Mouse (Mus musculus) right cerebral cortex, postnatal 14 days (tissue): ENCODE measurements at regions not wholly inside any gene's neighbourhood (a gene's known extent, or its start where the extent isn't known, plus 50 kb on each side); places are given as distances from the start of the nearest gene placed in this dataset.
"Not testable (repeated sequence)": the region's sequence is repeated elsewhere in the genome, so short reads cannot be mapped to it uniquely, and the experiment has no call there.

Experiments
- DNase-seq: peaks from one replicate; pipeline ENCODE4 v3.0.0; 2022

DNA sequence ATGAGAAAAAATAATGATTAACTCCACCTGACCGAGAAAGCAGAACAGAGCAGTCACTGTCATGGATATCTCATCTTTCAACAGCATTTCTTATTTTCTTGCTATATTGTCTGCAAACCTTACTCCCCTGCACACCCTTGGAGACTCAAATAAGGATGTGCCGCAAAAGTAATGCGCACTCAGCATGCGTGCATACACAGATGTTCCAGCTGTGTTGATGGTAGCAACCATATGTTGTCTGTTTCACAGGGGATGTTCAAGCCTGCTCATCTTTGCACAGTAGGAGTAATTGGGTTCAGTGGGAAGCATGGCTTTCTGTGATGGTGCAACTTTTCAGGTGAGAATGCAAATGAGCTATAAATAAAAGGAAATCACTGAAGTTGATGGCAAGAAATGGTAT is 1182.9 kb upstream of the Manea start:
- DNase-seq = no peak

DNA sequence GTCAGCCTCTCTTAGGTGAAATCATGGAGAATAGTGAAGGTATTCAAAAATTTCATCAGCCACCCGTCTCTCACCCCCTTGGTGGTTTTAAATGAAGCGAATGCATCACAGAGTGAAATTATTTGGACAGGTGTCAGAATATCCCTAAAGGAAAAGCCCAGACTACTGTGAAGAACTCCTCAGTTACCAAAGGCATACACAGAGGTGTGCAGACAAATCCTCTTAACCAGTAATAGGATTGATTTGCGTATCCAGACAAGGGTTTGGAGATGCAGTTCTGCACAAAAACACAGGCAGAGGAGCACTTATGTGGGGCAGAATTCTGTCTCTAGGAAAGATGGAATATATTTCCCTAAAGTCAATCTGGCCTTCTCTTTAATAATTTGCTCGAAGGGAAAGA is 1173.6 kb upstream of the Manea start:
- no peak for DNase-seq

DNA sequence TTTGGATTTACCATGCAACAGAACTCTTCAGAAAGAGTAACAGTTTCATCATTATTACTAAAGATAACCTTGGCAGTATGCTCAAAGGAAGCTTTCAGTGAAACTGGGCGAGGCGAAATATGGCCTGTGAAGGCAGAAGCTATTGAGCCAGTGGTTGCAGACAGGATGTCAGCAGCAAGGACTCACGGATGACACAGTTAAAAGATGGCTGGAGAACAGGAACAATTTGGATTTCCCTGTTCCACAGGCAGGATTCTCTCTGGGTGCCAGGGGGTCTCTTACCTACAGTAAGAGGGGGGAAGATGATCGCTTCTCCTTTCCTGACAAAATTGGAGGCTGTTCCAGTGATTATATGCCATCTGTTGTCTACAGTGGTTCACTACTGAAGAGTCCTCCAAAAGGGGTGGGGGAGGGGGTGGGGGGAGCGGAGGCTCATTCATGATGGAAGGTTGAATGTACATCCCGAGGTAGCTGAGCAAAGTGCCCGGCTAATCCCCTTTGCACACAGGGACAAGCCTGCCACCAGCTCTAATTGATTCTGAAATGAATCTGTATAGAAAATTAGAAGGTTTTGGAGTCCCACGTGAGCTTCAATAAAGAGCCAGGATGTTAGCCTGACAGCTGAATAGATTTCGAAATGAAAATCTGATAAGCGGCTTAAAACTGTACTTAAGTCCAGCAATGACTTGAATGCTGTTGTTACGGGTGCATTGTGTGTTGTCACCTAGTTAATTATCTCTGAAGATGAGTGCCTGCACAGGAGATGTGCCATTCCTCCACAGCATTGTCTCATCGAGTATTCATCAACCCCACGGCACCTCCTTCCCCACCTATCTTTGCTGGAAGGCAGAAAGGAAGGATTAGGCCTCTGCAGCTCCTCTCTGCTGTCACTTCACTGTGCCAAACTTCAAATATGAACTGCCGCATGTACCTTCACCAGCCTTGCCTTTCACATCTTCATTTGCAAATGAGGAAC is 1158.4 kb upstream of the Manea start:
- no peak for DNase-seq

DNA sequence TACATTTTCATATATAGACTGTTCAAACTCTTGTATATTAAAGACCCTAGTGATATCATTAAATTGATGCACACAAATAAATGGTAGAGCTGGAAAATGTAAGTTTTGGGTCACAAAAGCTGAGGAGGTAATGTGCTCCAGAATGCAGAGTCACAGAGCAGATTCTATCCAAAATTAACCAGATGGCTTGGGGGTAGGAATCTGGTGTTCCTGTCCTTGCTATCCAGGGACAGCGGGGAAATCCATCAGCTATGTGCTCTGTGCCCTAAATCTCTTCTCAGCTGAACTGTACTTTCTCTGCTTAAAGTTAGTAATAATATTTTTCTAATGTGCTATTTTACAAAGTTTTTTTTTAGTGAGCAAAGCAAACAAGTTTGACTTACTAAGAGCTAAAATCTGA is 1151.2 kb upstream of the Manea start:
- no peak for DNase-seq

DNA sequence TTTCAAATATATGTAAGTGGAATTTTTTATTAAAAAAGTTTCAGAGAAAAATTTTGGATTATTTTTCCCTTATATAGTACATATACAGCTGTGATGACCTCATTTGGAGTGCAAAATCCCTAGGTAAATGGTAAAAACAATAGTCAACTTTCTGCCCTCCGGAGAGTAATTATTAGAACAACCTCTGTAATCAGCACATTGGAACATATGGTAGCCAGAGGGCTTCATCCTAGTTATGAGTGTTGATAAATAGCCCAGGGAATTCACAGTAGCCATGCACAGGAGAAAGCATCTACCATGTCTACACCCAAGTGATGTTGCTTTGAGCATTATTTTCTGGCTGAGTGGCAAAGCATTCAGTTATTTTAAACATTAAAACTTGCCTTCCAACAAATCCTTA is 1150.6 kb upstream of the Manea start:
- DNase-seq = no peak

DNA sequence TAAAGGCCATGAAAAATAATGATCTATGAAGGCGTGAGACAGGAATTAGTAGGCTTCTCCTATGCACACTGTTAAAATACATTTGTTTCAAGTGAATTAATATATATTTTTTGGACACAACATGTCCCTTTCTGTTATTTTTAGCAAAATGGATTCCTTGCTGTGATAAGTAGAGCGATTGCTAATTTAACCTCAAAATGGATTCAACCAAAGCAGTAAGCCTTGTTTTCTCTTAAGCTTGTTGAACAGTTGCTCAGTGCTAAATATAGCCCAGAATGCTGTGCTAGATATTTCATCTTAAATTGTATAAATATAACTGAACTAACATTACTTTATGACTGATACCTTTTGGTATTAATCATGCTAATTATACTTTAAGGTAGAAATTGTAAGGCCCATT is 1144.6 kb upstream of the Manea start:
- DNase-seq = no peak

DNA sequence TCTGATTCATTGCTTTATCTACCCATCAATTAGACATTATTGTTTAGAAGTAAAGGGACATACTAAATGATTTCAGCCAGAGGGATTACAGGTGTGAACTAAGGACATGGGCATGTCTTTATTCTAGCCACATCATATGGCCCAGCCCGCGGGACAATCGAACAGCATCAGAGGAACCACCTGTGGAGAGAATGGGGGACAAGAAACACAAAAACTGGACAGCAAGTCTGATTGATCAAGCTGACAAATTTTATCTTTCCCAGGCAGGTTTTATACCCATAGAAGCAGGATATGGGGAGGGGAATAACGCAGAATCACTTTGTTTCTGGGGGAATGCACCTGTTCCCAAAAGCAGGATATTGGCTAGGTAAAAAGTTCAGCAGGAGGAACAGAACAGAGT is 1103.2 kb upstream of the Manea start:
- no peak for DNase-seq

DNA sequence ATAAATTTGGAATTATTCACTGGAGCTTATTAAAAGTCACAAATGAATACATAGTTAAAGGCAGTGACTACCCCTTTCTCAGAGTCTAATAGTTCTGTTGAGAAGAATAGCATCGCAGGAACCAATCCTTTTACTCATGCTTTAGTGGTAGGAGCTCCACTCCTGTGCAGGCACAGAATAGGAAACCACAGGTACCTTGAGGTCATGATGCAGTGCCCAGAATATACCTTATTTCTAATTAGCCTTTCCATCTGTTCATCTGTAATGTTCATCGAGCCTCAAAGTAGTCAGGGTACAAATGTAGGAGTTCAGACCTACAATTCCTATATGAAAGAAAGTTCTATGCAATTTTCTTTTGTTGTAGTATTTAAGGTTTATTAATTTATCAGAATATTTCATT is 1099.6 kb upstream of the Manea start:
- DNase-seq = no peak

DNA sequence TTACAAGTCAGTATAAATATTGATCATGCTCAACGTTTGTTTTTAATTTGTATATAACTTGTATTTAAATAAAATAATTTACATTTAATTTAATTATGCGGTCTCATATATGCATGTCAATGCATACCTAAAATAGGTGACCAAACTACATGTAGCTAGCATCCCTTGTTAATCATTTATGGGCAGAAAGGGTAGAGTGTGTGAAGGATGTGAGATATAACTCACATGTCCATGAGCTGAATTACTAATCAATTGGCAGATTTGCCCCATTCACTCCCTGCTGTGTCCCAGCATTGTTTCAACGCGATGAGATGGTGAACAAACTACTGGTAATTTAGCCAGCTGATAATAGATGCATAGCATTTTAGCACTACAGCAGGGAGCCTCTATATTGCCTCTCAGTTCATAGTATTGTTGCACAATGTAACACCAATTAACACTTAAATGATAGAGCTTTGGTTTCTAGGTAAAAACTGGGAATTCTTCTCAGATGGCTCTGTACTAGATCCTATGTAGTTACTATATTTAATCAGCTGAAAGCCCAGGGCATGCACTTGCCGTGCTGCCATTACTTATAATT is 1082.6 kb upstream of the Manea start:
- DNase-seq = no peak

DNA sequence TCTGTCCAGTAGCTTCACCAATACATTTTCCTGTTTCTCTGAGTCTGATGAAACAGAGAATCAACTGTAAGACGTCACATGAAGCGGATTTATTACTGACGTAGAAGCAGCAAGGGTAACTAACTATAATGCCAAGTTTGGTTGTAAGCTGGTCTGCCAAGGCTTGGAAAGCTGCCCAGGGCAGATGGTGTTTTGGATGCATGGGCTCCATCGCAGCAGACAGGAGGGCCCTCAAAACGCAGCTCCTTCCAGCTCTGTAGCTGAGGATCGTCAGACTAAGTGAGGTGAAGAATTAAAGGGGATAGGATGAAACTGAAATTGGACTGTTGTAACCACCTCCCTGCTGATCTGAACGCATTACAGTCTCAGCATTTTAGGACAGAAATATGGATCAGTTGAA is 1079.2 kb upstream of the Manea start:
- DNase-seq = peak; percentile 28

DNA sequence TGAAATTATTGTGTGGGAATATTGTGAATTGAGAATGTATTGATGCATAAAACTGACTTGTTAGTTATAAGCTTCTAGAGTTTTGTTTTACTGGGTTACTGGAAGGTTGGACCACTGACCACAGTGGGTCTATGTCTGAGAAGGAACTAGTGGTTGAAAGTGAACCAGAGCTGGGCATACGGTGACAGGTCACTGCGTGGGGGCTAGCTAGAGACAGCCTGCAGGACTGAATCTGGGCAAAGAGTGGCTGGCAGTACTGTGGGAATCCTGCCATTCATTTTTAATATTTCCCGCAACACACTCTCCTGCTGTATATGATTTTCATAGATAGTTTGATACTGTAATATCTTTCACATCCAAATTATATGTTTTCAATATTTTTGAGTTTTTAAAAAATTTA is 1077.2 kb upstream of the Manea start:
- DNase-seq = no peak

DNA sequence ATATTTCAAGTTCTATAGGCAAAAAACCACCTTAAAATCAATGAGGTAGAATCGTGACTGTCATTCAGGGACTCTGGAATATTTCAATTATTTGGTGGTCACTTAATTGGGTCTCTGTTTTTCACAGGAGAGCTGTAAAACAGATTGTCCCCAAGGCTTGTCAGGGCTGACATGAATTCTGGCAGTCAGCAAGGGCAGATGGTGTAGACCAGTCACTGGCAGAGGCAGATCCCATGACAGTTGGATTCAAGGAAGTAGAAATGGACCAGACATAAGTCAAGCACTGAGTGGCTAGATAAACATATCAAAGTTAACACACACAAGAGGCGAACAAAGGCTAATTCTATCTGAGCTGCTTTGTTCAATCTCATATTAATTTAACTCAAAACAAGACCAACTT is 1071.8 kb upstream of the Manea start:
- no peak for DNase-seq

DNA sequence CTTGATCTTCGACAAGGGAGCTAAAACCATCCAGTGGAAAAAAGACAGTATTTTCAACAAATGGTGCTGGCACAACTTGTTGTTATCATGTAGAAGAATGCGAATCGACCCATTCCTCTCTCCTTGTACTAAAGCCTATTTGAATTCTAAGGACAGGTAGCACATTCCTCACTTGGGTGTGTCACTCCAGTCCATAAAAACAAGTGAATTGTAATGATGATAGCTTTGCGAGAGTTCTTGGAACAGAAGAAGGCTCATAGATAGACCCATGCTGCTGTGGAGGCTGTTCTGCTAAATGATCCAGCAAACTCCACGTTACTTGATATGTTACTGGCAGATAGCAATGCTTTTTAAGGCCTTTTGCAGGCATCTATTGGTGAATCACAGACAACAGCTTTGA is 1038.2 kb upstream of the Manea start:
- not testable (repeated sequence) for DNase-seq

DNA sequence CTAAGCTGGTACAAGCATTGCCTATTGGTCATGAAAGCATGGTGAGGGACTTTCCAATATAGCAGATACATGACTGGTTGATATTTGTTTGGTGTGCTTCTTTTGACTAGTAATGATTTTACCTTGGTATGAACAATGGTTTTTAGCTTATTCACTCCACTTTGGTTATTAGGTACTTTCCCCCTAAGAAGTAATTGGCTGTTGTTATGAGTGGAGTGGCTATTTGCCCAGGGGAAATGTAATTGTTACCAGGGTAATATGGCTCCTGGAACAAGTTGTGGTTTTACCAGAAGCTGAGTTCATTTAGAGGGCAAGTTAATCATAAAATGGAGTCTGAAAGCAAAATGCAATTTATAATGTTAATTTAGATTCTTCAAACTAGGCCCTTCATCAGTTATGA is 1000.2 kb upstream of the Manea start:
- DNase-seq = no peak

DNA sequence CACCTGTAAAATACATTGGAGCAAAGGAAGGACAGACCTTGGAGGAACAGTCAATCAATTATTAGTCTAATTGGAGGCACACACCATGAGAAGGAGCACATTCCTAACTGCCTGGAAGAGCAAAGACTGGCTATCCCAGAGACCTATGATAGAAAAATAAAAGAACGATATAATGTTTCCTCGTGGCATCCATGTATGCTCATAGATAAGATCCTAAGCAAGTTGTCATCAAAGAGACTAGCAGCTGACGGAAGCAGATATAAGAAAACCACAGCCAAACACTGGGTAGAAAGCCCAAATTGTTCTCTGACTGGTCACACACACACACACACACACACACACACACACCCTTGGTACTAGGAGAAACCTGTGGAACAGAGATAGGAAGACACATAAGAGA is 986.6 kb upstream of the Manea start:
- no peak for DNase-seq
